Mouse (Mus musculus) 416B (cell line): ENCODE results near the gene Tubb2b.

ENCODE experiments used
- DNase-seq: peaks from one replicate; pipeline ENCODE4 v3.0.0; 2011; ENCODE audit warnings: low read depth

Gene Tubb2b

DNA sequence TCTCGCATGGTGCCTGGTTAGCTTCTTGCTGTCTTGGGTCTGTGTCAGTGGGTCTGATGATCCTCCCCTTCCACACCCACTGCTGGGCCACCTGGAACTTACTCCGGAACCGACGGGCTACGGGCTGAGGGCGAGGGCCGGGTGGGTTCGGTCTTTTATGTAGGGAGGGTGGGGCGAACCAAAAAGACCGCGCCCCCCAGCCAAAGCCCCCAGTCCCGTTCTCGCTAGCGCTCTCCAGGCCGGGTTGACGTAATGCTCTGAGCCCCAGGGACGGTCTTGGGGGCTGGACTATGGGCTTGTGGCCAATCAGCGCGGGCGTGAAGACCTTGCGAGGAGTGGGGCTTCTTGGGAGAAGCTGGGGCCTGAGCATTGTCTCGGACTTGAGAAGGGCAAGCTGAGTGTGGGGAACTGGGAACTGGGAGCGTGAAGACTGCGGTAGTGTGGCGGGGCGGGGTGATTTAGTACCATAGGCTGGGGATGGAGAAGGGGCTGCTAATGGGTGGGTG, at the start of gene Tubb2b:
TSS of gene Tubb2b (minus strand) at position 241 of the 506 bp plus-strand sequence.
- DNase-seq = no peak

DNA sequence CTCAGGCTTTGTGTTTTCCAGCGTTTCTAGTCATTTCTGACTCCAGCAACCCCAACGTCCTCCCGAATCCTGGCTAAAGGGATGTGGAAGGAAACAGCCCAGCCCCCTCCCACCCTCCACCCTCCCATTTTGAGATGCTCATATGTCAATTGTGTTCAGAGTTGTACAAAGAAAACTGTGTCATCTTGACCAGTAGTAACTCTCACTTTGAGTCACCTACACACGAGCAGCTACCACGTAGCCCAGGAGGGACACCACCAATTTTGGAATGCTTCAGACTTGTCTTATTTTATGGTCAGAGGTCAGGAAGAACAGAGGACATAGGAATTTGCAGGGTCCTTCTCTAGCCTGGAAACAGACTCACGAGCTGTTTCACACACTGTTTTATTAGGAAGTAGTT, 43.8 kb upstream of the Tubb2b start:
- DNase-seq = no peak

DNA sequence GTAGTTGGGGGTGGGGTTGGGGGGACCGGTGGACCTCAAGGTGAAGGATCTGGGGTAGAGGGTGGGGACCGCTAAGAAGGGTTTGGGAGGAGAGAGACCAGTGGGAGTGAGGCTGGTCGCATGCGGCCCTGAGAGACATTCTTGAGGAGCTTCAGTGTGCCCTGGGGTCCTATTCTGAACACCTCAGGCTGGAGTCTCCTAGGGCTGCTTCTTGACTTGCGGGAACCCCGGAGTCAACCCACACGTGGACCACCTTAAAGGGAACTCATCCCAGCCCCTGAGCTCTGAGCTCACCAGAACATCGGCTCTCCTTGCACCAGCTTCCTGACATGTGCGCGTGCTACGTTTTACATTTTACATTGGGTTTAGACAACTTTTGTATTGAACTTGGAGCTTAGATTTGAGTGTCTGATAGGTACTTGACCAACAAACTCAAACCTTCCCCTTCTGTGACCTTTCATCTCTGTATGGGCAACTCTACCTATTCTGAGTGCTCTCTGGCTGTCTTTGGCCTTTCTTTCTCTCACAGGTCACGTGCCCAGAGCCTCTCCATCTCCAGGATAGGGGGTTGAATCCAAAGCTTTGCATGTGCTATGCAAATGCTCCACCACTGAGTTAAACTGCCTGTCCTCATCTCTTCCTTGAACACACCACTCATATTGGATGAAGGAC, 33.2 kb upstream of the Tubb2b start:
- no peak for DNase-seq

DNA sequence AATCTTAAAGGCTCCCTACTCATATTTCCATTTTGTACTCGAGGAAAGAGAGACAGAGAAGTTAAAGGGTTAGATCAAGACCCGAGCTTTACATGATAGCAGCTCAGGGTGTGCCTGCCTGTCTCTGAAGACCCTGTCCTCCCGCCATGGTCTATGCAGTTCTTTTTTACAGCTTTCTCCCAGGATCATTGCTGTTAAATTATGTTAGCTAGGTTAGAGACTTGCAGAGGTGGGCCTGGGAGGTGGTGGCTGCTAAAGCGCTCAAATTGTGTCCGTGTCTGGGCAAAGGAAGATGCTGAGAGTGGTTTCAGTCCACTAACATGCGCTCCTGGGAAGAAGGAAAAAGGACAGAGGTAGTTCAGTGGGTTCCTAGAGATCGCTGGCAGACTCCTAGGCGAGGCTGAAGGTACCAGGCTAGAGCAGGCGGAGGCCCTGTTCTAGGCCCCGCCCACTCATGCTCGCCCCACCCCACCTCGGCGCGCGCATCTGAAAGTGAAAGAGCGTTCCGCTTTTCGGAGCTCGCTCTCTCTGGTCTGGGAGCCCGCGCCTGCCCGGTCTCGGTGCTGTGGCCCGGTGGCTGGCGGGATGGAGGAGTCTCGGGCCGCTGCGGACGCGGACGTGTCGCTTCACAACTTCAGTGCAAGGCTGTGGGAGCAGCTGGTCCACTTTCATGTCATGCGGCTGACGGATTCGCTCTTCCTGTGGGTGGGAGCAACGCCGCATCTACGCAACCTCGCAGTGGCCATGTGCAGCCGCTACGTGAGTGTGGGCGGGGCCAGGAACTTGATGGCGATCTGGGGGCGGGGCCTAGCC, 32.4 kb upstream of the Tubb2b start, which contains the start of gene Psmg4:
TSS of gene Psmg4 (plus strand) at position 474 of the 813 bp plus-strand sequence.
- DNase-seq = peak; percentile 94

DNA sequence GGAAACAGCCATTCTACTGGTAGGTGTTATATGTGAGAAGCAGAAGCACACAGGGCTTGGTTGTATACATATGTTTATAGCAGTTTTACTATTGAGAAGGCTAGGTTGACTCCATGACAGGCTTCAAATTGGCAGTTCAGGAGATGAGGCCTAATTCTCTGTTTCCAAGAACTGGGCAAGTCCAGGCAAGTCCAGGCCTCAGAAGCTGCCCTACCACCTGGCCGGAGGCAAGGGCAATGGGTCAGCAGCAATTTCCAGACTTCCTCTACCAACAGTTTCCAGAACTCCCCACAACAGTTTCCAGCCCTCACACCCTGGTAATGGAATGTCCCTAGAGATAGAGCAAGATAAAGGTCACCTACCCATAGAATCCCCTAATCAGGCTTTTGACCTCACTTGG, 29.7 kb upstream of the Tubb2b start:
- DNase-seq = no peak

DNA sequence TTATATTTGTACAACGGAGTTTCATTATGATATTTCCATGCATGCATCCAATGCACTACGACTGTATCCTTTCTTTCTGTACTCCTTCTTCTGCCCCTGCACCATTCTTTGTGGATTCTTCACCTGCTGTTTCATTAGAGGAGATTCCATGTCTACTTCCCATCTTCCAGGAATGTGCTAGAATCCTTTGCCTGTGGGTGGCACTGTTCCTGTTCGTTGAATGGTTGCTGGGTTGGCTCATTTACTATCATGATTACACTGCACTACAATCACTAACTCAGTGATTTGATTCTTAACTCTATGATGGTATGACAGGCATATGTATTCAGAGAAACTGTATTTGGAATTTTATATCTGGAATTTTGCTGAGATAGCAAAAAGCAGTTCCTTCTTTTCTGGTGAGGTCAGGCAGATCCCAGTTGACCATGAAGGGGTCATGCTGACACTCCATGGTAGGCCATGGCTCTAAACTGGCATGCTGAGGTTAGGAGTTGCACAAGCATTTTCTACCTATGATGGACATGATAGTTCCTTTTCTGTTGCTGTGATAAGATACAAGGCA, 27.4 kb upstream of the Tubb2b start:
- DNase-seq = no peak

DNA sequence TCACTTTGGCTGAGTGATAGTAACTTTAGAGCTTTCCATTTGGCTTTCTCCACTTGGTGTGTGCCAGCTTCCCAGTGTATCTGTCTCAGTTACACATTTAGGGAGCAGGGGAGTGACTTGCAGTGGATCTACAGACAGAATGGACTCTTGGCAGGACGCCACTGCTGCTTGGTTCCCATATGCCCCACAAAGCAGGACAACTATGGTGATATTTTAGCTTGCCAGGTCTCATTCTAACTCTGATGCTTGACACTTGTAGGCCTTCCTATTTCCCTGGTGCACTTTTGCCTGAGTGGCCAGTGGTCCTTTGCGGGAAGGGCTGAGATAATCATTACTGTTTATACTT, 26.5 kb upstream of the Tubb2b start:
- DNase-seq = no peak

DNA sequence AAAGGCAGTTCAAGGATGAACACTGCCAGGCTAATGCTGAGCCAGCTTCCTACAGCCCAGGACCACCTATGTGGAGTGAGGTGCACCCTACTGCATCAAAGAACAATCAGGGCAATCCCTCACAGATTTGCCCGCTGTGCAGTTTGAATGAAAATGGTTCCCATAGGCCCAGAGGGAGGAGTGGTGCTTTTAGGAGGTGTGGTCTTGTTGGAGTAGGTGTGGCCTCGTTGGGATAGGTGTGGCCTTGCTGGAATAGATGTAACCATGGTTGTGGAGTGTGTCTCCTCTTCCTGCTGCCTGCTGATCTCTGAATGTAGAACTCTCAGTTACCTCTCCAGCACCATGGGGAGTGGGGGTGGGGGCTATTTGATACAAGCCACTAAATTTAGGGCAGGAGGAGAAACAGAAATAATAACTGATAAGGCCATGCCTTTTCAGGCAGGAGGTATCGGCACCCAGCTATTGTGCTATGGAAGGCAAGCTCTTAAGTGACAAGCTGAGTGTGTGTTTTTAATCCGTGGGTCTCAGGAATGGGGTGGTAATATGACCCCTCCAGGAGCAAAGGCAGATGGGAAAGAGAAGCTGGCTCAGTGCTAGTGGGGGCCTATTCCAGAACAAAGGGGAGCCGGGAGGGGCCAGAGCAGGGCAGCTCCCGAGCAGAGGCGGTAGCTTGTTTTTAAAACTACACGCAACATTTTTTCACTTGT, 26.0 kb upstream of the Tubb2b start:
- peak; percentile 64 for DNase-seq

DNA sequence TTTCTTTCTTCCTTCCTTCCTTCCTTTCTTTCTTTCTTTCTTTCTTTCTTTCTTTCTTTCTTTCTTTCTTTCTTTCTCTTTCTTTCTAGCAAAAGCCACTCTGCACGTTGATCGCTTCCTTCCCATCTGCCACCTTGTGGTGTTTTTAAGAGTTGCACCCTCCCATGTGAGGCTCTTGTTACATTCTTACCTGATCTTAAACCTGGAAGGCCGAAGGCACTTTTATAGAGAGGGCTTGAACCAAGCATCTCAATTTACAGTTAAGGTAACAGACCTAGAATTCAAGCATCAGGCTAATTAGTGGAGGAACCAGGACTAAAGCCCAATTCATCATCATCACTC, 24.6 kb upstream of the Tubb2b start:
- DNase-seq = peak; percentile 77

DNA sequence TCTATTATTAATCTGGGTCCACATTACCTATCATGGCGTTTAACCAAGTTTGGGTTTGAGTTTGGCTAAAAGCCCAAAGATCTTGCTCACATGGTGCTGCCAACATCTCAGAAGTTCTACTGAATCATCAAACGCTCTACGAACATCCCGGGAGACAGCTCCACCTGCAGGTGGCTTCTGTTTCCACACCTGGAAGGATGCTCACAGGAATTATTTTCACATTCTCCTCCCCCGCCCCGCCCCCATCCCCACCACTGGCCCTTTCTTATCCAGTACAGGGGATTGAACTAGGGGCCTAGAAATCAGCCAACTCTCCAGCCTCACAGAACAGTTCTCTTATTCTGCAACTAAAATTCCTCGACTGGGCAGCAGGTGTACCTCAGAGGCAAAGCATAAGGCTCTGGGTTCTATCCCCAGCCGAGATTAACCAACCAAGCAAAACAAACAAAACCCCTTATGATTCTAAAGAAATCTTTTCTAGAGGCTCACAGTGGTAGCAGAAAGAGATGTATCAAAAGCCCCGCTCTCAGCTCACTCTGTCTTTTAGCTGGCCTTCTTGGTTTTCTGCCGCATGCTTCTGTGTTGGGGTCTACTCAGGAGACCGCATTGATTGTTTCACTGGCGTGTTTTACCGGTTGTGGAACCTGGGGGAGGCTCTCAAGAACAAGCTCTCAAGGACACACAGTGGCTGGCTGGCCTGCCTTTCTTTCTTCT, 24.1 kb upstream of the Tubb2b start:
- DNase-seq = peak; percentile 88

DNA sequence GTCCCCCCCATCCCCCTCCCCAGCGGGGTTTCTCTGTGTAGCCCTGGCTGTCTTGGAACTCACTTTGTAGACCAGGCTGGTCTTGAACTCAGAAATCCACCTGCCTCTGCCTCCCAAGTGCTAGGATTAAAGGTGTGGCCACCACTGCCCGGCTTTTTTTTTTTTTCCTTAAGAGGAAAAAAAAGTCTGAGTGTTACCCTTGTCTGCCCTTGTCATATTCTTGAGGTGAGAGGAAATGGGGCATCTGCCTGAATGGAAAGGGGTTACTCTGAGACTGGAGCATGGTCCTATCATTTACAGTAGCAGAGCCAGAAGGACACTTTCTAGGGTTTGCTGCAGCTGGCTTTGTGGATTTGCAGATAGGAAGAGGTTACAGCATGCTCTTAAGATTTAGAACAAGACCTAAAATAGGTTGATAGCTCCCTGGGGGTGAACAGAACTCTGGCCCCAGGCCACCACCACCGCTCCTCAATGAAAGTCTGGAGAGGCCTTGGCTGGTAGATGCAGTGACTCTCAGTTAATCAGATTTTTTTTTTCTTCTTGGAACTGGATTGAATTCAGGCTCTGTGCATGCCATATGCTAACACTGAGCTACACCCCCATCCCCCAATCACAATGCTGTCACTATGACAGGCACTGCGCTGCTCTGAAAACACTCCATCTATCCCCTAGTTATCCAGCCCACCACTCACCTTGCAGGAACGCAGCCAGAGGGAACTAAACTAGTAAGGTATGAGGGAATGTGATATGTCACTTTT, 23.2 kb upstream of the Tubb2b start:
- DNase-seq = no peak

DNA sequence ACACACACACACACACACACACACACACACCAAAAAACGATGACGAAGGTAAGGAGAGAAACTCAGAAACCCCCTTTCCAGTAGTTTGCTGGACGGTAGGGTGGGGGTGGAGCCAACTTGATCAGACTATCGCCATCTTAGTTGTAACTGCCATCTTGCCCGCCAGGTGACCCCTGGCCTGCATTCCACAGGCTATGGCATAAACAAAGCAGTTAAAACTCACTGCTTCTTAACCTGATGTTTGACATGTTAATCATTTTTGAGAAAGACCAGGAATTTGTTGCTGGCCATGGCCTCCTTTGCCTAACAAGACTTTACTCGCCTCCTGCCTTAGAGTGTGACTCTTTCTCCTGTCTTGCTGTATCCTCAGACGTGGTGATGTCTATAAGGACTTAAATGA, 22.4 kb upstream of the Tubb2b start:
- DNase-seq = no peak

DNA sequence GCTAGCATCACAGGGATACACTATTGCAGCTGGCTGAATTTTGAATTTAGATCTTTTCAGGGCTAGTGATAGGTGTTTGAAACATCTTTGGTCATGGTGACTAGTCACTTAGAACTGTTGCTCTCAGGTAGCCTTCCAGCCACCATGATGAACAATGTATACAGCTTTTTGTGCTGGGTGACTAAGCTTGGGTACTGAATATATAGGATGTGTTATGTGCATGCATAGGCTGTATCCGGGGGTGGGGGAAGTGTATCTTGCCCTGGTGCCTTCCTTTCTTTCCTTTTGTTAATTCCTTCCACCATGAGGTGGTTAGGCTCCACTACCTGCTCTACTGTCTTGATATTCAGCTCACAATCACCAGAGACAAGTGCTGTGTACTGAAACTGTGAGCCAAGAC, 21.2 kb upstream of the Tubb2b start:
- DNase-seq = no peak

DNA sequence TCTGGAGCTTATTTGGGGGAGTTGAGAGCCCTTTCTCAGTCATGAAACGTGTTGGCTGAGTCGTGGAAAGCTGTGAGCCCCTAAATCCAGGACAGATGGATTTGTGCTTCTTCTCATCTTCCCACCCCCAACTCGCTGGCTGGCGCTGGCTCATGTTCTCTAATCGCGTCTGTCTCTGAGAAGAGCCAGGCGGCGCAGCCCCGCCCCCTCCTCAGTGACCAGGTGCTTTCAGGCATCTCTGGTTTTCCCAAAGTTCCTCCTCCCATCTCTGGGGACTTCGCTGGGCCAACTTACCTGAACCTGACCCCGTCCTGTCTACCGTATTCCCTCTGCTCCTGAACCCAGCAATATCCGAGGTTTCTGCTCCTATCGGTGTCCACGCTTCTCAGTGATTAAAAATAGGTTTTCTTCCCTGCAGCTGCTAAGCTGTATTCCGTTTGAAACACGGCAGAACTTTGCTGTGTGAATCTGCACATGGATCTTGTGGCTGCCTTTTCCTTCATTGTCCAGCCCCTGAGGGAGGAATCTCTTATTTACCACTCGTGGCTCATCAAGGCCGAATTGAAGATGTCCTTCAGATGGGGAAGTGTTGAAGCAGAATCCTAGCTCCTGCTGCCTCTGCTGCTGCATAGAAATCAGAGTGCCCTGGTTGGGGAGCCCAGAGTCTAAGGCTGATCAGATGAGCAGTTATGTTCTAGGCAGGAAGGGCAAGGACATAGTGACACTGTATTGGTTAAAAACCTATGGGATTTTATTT, 20.2 kb upstream of the Tubb2b start:
- no peak for DNase-seq

DNA sequence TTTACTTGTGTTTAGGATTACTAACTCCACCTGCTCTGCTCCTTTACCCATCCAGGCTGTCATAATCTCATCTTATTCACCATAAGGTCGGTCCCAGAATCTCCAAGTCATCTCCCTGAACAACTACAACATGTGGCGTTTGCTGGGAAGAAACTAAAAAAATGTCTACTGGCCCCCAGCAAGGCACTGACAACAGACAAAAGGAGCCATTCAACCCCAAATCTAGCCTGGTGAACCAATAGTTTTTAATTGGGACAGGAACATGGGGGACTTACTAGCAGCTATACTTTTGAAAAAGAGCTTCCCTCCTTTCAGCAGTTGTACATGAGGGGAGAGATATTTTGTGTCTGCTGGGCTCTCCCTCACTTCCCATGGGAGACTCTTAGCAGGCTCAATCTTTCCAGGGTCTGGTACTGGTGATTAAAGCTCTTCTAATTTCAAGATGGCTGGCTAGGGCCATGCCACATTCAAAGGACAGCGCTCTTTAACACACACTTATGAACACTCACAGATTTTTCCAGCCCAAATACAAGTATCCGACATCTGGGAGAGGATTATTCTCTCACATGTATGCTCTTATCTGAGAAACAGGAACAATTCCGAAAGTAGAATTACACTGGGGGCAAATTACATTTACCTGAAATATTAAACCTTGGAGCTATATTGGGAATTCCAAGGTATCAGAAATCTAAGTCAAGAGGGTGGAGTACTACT, 19.4 kb upstream of the Tubb2b start:
- DNase-seq = no peak

DNA sequence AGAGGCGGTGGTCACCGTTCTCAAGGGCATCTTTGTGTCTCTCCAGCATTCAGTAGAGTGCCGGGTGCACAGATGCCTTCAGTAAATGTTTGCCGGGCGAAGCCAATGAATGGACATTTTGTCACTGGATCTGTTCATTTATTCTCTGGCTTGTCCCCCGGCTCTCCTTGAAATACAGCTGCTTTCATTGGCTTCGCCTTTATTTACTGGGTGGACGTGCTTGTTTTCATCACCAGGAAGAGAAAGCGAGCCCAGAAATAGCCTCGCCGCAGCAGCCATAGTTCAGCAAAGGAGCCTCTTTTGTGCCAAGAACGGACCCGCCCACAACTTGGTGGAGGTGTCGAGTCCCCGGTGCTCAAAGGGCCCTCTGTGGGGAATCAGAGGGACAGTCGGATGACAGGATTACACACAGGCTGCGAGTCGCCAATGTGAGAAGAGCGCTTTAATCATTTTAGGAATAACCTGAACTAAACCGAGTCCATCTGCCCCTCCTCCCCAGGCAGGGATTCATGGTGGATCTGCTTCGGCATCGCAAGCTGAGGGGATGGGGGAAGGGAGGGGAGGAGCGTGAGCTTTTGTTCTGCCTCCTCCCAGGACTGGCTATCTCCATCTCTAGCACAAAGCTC, 18.6 kb upstream of the Tubb2b start:
- no peak for DNase-seq

DNA sequence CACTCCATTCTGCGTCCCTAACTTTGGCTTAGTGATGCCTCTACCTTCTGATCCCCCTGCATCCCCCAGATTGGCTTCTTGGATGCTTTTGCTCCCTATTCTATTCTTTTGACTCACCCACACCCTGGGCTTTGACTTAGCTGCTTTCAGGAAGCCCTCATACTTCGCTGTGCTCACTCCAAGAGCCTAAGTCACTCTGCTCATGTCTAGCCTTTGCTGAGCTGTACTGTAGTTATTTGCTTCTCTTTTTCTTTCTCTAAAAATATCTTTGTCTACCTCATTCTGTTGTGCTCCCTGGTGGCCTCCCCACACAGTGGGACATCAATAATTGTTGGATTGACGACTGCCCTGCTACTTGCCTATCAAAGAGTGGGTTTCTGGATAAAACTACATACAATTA, 17.9 kb upstream of the Tubb2b start:
- DNase-seq = no peak

DNA sequence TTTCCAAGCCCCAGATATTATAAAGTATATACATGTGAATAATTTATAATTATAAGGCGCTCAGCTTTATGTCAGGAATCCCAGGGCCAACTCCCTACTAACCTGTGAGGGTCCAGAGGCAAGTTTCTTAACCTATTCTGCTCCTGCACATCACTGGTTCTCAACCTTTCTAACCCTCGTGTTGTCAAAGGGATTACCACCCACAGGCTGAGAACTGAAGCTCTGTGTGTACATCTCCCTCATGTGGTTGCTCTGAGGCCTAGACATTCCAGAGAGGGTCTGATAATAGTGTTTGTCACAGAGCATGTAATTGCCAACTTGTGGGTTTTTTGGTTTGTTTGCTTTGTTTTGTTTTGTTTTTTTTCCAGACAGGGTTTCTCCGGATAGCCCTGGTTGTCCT, 16.6 kb upstream of the Tubb2b start:
- DNase-seq = no peak

DNA sequence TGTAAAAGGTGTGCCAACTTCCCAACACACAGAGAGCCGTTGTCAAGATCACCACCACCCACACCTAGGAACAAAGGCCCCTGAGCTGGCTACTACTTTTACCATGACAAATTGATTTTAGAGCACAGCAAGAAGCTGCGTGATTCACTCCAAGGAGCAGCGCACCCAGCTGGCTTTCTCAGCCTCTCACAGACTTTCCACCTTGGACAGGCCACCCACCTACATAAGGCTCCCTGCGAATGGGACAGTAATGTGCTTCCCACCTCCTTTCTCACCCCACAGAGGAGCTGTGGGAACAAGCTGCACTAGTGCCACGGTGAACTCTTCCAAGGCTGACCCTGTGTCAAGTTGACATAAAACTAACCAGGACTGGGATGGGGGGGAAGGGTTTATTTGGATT, 13.1 kb upstream of the Tubb2b start:
- DNase-seq = no peak
